Mouse (Mus musculus): ENCODE results near the gene Zfyve28.

Zfyve28 gene

DNA sequence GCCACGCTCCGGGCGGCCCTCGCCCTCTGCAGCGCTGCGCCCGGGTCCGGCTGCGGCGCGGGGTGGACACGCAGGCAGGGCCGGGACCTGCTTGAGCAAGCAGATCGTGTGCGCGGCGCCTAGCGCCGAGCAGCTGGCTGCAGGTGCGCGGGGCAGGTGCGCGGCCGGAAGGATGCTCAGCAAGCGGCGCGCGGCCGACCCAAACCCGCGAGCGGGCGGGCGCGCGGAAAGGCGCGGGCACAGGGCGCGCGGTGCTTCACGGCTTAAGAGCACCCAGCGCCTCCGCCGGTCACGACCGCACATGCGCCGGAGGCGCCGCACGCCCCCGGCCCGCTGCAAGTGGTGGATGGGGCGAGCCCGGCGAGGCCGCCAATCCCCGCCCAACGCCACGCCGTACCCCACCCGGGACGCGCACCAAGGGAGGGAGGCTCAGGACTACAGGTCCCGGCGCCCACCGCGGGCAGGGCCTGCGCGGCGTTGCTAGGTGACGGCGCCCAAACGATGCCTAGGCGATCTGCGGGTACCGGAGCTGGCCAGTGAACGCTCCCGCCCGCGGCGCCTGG, at the start of gene Zfyve28, which contains the start of gene Cfap99:
TSS of gene Zfyve28 (minus strand) at position 296 of the 563 bp plus-strand sequence.
TSS of gene Cfap99 (plus strand) at position 447 of the 563 bp plus-strand sequence.
- peak; percentile 89 for DNase-seq (ENCODE audit: low spot score)

DNA sequence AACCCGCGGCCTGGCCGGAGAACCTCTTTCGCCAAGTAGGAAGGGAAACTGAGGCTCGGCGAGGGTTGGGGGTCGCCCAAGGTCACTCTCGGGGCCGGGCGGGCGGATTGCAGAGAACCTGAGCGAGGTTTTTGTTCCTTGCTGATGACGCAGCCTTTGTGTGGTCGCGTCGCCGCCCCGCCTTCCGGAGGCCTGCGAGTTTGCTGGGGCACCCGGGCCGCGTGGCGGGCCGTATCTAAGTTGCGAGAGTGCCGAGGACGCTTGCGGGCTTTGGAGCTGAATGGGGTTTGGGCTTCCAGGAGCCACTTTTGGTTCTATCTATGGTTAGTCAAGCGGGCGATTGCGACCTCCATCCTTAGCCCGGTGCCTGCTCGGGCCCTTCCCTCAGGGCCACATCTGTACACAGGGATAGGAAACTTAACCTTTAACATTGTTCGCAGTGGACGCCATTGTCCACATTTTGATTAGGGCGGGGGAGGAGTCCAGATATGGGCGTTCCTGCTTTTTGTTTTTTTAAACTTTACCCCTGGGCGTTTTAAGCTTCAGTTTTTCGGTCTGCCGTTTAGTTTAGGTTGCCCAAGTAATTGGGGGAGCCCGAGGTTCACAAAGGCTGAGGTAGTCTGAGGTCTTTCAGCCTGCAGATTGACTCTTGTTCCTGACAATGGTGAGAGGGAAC, 48.7 kb upstream of the Zfyve28 start:
- peak; percentile 77 for DNase-seq (ENCODE audit: low spot score)

DNA sequence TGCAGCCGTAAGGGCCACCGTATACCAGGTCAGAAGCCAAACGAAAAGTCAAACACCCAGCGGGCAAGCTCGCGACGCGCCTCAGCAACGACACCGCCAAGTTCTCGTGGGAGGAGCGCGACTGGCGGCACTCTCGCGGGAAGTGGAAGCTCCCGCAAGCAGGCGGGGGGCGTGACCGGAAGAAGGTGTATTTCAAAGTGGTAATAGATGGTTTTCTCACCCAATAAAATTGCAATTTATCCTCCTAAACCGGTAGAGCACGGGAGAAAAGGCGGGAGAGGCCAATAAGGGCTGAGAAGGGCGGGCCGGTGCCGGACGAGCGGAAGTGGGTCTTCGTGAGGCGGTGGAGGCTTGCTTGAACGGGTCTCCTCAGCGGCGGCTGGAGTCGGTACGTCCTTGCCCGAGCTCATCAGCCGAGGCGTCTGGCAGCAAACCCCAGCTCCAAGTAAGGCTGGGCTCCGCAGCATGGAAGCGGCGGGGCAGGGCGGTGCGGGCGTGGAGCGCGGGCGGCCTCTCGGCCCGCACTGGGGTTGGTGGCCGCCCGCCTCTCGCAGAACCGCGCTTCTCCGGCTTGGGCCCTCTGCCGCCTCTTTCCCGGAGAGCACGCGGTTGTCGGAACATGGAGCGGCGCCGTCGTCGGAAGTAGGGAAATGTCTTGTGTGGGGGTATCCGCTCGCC, 48.0 kb upstream of the Zfyve28 start, which contains the start of gene Rnf4:
TSS of gene Rnf4 (plus strand) at position 193 of the 678 bp plus-strand sequence.
- peak; percentile 99 for DNase-seq (ENCODE audit: low spot score)

DNA sequence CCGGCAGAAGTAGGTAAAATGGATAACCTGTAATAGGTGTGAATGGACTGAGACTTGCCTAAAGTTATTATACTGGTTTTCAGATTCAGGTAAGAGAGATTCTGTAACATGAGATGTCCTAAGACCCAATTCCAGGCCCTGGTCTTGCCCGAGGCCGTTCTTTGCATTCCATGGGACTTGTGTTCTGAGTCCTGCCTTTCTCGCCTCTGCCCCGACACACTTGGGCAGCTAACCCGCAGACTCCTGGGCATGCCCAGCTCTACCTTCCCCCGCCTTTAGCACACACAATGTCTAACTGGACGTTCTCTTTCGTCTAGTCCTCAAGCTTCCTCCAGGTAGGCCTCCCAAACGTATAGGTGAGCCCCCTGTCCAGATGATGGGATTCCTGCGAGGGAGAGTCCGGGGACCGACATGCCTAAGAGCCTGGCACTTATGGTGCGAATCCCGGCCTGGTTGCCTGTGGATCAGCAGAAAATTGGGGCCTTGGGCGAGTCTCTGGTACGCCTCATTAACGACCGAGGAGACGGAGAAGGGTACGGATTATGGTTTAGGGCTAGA, 47.4 kb upstream of the Zfyve28 start:
- peak; percentile 55 for DNase-seq (ENCODE audit: low spot score)

DNA sequence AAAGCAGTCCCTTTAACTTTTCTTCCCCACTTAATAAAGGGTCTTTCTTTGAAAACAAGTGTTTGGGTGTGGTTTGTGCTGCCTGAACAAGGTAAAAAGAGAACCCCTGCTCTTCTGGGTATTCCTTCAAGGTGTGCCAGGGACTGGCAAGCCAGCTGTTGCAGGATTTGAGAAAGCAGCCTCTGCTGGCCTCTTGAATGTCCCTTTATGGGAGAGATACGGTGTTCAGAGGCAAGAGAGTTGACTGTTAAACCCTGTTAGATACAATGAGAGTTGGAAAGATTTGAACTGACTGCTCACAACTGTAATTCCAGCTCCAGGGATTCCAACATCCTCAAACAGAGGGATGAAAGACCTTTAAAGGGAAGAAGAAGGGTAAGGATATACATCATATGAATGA, 45.8 kb upstream of the Zfyve28 start:
- no peak for DNase-seq (ENCODE audit: low spot score)

DNA sequence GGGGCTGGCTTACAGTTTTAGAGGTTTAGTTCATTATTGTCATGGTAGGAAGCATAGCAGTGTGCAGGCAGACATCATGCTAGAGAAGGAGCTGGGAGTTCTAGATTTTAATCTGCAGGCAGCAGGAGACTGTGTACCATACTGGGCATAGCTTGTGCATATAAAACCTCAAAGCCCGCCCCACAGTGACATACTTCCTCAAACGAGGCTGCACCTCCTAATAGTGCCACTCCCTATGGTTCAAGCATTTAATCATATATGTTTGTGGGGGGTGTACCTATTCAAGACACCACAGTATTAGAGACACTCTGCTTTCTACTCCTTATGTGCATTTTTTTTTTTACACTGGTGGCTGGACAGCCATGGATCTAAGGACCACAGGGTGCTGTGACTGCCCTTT, 41.9 kb upstream of the Zfyve28 start:
- DNase-seq (ENCODE audit: low spot score), result no peak

DNA sequence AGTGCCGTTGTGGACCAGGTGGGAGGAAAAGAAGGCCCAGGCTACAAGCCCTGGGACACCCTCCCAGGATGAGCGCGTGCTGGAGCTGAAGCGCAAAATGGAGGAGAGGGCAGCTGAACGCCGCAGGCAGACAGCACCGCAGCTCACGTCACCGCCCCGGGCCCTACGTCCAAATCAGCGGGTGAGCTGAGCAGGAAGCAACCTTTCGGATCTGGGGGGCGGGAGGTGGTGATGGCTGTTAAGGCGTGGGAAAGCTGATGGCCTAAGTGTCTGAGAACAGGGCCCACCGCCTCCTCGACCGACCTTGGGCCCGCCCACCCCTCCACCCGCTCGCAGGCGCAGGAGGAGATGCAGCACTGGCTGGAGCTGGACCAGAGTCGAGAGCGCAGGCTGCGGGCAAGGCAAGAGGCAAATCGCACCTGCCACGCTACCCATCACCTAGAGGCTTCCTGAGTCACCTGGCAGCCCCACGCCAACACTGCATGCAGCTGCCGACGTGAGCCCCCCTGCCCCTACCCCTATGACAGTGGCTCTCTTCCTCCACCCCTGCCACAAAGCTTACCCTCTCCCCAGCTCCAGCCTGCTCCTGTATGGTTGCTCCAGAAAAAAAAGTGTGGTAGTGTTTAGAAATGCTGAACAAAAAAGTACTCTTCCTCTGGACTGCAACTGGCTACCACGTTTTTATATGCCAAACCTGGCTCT, 38.8 kb upstream of the Zfyve28 start:
- peak; percentile 58 for DNase-seq (ENCODE audit: low spot score)

DNA sequence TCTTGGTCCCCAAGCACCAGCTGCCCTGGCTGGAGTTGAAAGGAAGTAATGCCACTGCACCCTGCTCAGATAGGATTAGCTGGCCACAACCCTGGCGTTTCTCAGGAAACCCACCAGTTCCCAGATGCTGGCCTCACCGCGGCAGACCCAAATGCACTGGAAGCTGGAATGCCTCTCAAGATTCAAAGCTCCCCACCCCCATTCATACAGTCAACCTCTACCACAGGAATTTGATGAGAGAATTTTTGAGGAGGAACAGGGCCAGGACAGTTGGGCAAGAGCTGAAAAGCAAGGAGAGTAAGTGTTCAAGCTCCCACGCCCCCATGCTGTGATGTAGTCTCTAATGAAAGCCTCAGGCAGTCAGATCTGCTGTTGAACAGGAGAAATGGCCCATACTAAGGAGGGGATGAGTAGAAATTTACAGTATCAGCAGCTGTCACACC, 38.0 kb upstream of the Zfyve28 start:
- peak; percentile 28 for DNase-seq (ENCODE audit: low spot score)

DNA sequence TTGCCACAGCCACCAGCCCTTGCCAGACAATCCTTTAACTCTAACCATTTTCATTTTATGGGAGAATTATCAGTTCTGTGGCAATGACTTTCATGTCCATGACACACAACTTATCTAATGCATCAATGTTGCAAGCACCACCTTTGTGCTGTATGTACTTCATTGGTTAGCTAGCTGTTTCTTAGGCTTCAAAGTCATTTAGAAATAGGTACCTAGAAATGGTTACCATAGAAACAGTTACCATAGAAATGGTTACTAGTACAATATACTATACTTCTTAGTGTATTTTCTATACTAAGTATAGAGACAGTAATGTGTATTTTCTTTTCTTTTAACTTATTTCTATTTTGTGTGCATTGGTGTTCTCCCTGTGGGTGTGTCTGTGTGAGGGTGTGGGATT, 37.0 kb upstream of the Zfyve28 start:
- DNase-seq (ENCODE audit: low spot score), result no peak

DNA sequence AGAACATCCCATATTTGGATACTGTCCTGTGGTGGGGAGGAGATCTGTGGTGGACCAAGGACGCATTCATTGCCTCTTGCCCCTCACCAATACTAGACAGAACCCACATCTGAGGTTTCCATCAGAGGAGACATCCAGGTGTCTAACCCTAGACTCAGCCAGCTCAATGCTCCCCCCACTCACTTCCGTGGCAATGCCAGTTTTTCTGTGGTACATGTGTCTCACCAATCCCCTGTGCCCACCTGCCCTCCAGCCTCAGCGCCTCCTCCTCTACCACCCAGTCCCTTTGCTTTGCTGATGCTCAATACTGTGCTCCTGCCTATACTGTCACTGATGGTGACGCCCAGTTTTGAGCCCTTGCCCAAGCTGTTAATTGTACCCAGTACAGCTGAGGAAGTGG, 33.0 kb upstream of the Zfyve28 start:
- DNase-seq (ENCODE audit: low spot score), result no peak

DNA sequence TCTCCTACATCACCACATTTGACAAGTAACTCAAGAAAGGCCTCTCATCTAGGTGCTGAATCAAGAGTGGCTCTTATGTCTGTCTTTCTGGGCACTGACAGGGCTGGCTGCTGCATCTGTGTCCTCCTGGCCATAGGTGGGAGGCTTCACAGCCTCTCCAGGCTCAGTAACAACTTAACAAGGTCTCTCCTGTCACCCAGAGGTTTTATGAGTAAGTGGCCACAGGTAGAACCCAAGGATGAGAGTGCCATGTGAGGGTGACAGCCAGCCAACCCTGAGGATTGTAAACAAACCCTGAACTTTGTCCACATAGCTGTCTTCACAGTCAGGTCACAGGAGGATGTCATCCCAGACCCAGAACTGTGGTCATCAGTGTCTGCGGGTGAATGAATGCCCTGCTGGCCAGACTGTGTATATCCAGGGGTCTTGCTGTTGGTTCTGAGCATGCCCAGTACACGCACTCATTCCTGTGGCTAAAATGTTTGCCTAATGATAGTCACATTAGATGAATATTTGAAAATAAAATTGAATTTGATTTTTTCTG, 31.3 kb upstream of the Zfyve28 start:
- DNase-seq (ENCODE audit: low spot score), result no peak

DNA sequence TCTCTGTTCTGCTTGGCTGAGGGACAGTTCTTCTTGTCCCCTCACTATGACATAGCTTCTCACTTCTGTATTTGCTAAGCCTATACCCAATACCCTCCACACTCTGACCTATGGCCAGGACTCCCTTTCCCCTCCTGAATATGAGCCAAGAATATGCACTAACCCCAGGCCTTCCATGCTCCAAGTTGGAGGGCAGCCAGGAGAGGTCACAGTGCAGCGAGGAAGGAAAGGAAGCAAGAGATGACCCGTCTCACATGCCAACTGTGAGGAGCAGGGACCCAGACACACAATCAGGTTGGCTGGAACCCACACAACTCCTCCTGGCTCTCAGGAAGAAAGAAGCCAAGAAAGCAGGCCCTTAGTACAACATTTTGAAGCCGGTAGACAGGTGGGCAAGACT, 20.8 kb upstream of the Zfyve28 start:
- DNase-seq (ENCODE audit: low spot score), result no peak

DNA sequence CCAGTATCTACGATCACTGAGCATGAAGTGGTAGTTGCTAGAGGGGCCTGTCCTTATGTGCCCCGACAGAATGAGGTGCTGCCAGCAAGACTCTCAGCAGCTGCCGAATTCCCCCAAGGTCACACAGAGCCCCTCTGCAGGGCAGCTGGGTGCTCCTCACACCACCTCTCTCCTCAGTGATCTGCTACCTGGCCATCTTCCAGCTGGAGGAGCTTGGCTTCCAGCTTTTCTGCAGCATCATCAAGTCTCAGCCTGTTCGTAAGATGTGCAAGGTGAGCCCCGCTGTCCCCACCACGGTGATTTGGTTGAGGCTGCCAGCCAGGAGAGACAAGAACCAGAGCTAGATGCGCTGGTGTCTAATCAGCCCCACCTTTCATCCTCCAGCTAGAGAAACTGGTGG, 14.1 kb upstream of the Zfyve28 start:
- no peak for DNase-seq (ENCODE audit: low spot score)

DNA sequence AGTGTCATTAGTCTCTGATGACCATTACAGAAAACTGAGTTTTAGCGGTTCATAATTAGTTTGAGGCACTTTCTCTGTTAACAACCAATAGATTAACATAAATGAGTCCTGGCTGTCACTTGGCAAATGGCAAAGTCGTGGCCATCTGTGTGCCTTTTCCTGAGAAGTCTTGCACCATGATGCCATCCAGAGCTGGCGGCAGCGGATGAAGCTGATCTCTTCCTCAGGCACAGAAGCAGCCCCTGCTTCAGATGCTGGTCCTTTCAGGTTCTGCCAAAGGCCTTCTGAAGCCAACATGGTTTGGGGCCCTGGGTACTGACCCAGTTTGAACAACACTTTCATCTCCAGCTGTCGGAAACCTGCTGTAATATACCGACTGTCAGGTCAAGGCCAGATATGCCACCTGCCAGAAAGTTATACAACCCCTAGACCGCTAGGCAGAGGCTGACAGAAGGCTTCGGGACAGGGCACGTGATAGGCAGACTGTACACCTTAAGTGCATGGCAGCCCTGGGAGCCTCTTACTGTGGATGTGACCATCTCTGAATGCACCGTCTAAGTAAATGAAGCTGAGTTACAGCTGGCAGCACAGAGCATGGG, 10.8 kb upstream of the Zfyve28 start:
- no peak for DNase-seq (ENCODE audit: low spot score)

DNA sequence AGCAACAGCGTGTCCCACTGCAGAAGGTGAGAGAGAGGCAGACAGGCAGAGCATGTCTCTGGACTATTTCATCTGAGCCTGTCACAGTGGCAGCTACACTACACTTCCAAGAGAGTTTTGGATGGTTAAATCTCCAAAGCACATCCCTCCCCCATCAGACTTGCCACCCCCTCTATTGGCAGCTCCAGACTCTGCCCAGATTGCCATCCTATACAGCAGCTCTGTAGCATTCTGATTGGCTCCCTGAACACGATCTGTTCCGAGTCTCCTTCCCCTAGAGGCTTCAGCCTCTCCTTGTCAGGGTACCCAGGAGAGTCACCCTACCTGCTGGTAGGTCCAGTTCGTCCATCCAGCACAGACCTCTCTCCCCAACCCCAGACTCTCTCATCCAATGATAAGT, 9.8 kb upstream of the Zfyve28 start:
- DNase-seq (ENCODE audit: low spot score), result no peak

DNA sequence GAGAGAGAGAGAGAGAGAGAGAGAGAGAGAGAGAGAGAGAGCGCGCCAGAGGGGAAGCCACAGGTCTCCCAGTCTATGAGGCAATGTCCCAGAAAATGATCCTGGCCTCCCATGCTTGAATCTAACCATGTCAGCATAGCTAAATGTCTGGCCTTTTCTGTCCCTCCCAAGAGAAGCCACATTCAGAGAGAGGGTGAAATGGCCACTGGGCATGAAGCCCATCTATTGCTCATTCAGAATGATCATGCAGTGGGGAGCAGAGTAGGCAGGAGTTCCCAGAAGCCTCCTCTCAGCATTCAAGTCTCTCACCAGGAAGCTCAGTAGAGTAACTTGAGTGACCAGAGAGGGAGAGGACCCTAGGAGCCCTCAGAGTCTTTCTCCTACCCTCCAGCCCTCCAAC, 6.9 kb upstream of the Zfyve28 start:
- DNase-seq (ENCODE audit: low spot score), result no peak

DNA sequence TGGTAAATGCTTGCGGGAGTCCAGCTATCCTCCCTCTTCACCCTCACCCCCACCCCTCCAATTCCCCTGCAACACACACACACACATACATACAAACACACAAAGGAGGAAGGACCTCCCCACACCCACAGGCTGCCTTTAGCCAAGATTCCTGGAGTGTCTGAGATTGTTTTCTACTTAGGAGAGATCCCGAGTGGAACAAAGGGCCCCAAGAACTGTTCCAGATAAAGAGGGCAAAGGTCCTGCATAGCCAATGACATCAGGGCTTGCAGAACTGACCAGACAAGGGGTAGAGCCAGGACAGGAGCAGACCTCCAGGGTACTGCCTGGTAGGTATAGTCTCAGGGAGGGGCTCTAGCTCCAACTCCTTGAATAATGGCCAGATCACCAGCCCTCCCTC, 6.4 kb upstream of the Zfyve28 start:
- DNase-seq (ENCODE audit: low spot score), result no peak

DNA sequence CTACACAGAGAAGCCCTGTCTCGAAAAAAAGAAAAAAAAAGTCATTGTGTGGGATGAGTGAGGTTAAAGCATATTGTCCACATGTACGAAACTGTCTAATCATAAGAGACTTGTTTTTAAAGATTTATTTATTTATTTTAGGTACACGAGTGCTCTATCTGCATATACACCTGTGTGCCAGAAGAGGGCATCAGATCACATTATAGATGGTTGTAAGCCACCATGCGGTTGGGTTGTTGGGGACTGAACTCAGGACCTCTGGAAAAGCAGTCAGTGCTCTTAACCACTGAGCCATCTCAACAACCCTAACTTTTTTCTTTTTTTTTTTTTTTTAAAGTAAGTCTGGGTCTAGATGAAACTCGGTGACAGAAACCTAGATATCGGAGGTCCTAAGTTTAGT, 5.1 kb upstream of the Zfyve28 start:
- no peak for DNase-seq (ENCODE audit: low spot score)

DNA sequence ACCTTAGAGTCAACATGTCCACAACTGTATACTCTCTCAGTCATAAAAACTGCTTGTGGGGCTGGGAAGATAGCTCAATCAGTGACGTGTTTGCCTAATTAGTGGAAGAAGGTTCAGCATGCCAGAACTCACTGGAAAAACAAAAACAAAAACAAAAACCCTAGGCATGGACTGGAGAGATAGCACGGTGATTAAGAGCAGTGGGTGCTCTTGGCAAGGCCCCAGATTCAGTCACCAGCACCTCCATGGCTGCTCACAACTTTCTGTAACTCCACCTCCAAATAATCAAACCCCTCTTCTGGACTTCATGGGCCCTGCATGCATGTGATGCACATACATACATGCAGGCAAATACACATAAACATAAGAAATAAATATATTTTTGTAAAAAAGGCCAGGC, 1.0 kb upstream of the Zfyve28 start:
- no peak for DNase-seq (ENCODE audit: low spot score)

DNA sequence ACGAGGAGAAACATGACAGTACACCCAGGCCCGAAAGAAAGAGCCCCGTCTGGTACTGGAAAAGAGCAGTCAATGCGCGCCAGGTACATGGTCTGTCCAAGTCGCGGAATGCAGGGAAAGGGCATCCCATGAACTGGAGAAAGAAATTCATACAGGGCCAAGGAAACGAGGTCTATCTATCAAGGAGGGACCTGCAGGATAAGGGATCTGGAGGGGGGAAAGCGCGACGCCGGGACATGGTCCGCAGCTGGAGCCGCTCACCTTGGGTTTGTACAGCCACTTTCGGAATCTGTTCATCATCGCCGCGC, 457 bp downstream of the Zfyve28 start:
- DNase-seq (ENCODE audit: low spot score), result no peak

DNA sequence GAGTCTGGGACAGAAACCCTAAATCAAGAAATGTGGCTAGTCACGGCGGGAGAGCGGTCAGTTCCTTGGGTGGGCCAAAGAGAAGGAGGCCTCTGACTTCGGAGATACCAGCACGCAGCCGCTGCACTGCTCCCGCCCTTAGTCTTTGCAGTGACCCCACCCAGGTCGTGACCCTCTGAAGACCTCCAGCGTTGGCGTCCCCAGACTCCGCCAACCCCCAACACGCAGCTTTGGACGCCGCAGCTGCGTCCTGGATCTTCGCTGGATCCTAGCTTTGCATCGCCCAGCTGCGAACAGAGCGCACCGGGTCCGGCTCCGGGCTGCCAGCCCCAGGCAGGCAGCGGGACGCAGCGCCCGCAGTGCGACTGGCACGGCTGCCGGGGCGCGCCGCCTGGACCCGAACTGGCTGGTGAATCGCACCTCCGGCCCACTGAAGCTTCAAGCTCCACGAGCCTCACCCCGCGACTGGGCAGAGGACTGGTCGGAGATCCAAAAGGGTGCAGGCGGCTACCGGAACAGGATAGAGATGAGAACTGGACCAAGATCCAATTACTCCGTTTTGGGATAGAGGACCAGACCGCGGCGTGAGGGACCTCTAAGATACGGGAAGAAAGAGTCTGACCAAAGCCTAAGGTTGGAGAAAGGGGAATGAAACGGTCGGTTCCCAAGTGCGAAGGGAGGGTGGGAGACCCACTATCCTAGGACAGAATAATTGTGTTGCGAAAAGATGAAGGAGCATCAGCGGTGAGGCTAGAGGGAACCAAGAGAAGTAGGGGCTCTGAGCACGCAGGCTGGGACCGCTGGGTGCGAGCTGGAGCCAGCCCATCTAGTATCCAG, 1.0 kb downstream of the Zfyve28 start:
- DNase-seq (ENCODE audit: low spot score), result peak; percentile 65
